In genomic region chr14:34811490-34811808, GRCm38 (mm10) we compare ENCODE assay signal across 16 mouse cellular contexts. TPM values are rescaled to one million over a fixed set of nuclear protein-coding genes. Genes with fewer than 3 reads are reported as not detected.
A peak's percentile ranks its signal among the peaks of the same experiment; 100 is the strongest.
DNase-seq lines count a peak whose midpoint lies in the region; ATAC-seq and TF ChIP-seq lines count a peak whose summit lies in the region.
"Had no signal": no experiment of that assay in that cellular context is flagged by ENCODE, and none has a peak within 500 bp of the region (broad histone marks: within the 10 kb centered on the region; RNA-seq: fewer than 3 reads in every experiment).

No protein-coding gene starts in this region.

- intact Hi-C loops in left cerebral cortex, adult 2 months (cut with DNase I), result loop anchor here (5.0 to 10.0 kb wide), 4 partner anchors 753 to 1966 kb away; no protein-coding TSS in a partner anchor

- H3K27ac ChIP-seq in left cerebral cortex, adult 2 months, result no peak overlapping the region
- H3K27ac ChIP-seq in midbrain, embryonic 16.5 days (ENCODE audit: low read length), result no peak overlapping the region
- no peak overlapping the region for H3K27ac ChIP-seq in midbrain, embryonic 10.5 days (replicated peaks)
- H3K27ac ChIP-seq: heart, embryonic 13.5 days; hindbrain, embryonic 14.5 days; macrophage had no signal

- H3K4me2 ChIP-seq in midbrain, embryonic 16.5 days (ENCODE audit: low read length), result peak overlapping the region; percentile 58; the same call in 1 of the 2 replicates

- peak overlapping the region; percentile 9; the same call in 1 of the 2 replicates for H3K4me3 ChIP-seq in left cerebral cortex, adult 2 months
- H3K4me3 ChIP-seq in midbrain, embryonic 16.5 days (ENCODE audit: low read depth, low read length), result no peak overlapping the region
- no peak overlapping the region for H3K4me3 ChIP-seq in midbrain, embryonic 10.5 days
- H3K4me3 ChIP-seq: heart, embryonic 13.5 days had no signal

- H3K27me3 ChIP-seq in midbrain, embryonic 16.5 days (ENCODE audit: control insufficient read depth, insufficient read depth, low read depth, low read length), result peaks cover 15% of the 10 kb centered on the region
- peaks cover 30% of the 10 kb centered on the region for H3K27me3 ChIP-seq in midbrain, embryonic 10.5 days (ENCODE audit: low read depth, poor library complexity, severe bottlenecking)

- WGBS in midbrain, embryonic 16.5 days, result 73% methylated on average over 10 of the region's 10 CpGs
- whole genome bisulfite sequencing in midbrain, embryonic 10.5 days, result 78% methylated on average over 10 of the region's 10 CpGs

- TF ChIP-seq CTCF in left cerebral cortex, adult 2 months (IDR thresholded peaks at IDR 0.05), result no peak

- H3K9me3 ChIP-seq in midbrain, embryonic 16.5 days (replicated peaks; ENCODE audit: control insufficient read depth, low read length, poor library complexity, severe bottlenecking), result no peaks in the 10 kb centered on the region
- H3K9me3 ChIP-seq in midbrain, embryonic 10.5 days (replicated peaks), result no peaks in the 10 kb centered on the region
- H3K9me3 ChIP-seq: heart, embryonic 13.5 days had no signal

- peak; percentile 20; the same call in 1 of the 2 replicates for ATAC-seq in frontal cortex, adult (ENCODE audit: low TSS enrichment)
- ATAC-seq in midbrain, embryonic 16.5 days, result no peak
- ATAC-seq: activated CD4-positive, CD25-positive, alpha-beta regulatory T cell, adult 4 months; lung, postnatal 0 days had no signal

- no peak overlapping the region for H3K9ac ChIP-seq in midbrain, embryonic 16.5 days (ENCODE audit: low read depth, low read length)
- H3K9ac ChIP-seq: heart, embryonic 13.5 days; hindbrain, embryonic 14.5 days had no signal

- peak; percentile 54 to 62 for DNase-seq in cerebellum, postnatal 10 days
- DNase-seq in cerebellum, postnatal 25 days, result no peak
- DNase-seq in frontal cortex, adult 2 months (ENCODE audit: extremely low spot score in 1 of 2, low spot score in 1 of 2), result no peak
- no peak for DNase-seq in left cerebral cortex, adult 2 months (ENCODE audit: extremely low spot score in 1 of 2, low spot score in 2 of 2)
- DNase-seq in left cerebral cortex, adult 8-10 months (ENCODE audit: low spot score in 2 of 2), result no peak
- no peak for DNase-seq in midbrain, embryonic 10.5 days (ENCODE audit: low spot score)
- DNase-seq: adrenal gland, adult 8-10 months; thymus, adult 18-20 months had no signal

- H3K36me3 ChIP-seq in midbrain, embryonic 16.5 days (ENCODE audit: control insufficient read depth, insufficient read depth, low read length), result no peaks in the 10 kb centered on the region
- no peaks in the 10 kb centered on the region for H3K36me3 ChIP-seq in midbrain, embryonic 10.5 days
- H3K36me3 ChIP-seq: heart, embryonic 13.5 days had no signal

- no peaks in the 10 kb centered on the region for H3K4me1 ChIP-seq in midbrain, embryonic 16.5 days (ENCODE audit: control insufficient read depth, insufficient read depth, low read length)
- H3K4me1 ChIP-seq in midbrain, embryonic 10.5 days, result 0 out of 2 replicates have a peak, but pooled peaks cover 6% of the 10 kb centered on the region
- H3K4me1 ChIP-seq: heart, embryonic 13.5 days had no signal

RNA-seq across cellular contexts. Expression of gene Grid1, which starts 8.5 kb away (rescaled TPM):
- polyA plus RNA-seq in frontal cortex, adult 2 months (2012; rRNA removed), result 19.4 and 20.7 TPM in 2 replicates
- 10 to 100 TPM; 47.7 to 48.6 TPM for total RNA-seq in left cerebral cortex, adult 2 months (2021)
- total RNA-seq in left cerebral cortex, adult 8-10 months (2022), result 10 to 100 TPM; 50.4 to 57.7 (median 53.6) TPM
- 6.2 and 8.1 TPM in 2 replicates for polyA plus RNA-seq in midbrain, embryonic 16.5 days (2015; fragmentation: Nextera tagmentation; extraction: Ambion mirVana)
- 0.28 and 0.40 TPM in 2 replicates for polyA plus RNA-seq in midbrain, embryonic 10.5 days (2016; fragmentation: Nextera tagmentation; extraction: Ambion mirVana)
- total RNA-seq: heart, postnatal 14 days had no signal
- polyA plus RNA-seq: activated CD4-positive, CD25-positive, alpha-beta regulatory T cell, adult 4 months; macrophage had no signal

Comparison
In these comparisons a context has a peak if more than half of its experiments do, and no peak if none do; other contexts are left out.
1. DNase-seq: peak in cerebellum, postnatal 10 days (2 of 2); none in cerebellum, postnatal 25 days (0 of 2), frontal cortex, adult 2 months (0 of 2), left cerebral cortex, adult 2 months (0 of 2), left cerebral cortex, adult 8-10 months (0 of 2) and midbrain, embryonic 10.5 days (single experiment).